Mouse (Mus musculus) megakaryocyte progenitor cell, adult 5-6 weeks (primary cell): ENCODE measurements at regions not wholly inside any gene's neighbourhood (a gene's known extent, or its start where the extent isn't known, plus 50 kb on each side); places are given as distances from the start of the nearest gene placed in this dataset.

ENCODE experiments used
- ATAC-seq: replicated peaks from 2 replicates; pipeline ENCODE4 v1.8.0; 2016; ENCODE audit warnings: mild to moderate bottlenecking, moderate TSS enrichment, inconsistent platforms; ENCODE audit not compliant: poor library complexity

DNA sequence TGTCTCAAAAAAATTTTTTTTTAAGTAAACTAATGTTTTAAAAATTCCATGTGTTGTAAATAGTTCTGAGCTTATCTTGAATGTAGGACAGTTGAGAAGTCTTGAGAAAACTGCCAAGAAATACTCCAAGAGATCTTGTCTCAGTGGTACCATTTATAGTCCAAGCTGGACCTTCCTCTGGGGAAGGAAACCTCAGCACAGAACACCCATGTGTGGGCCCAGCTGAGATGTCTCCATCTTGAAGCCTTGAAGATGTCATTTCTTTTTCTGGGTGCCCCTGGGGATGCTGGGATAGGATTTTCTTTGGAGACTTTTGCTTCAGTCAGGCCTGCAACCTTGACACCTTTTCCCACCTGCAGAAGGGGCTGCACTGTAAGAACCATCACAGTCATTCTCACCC, 101.4 kb upstream of the Cops8 start:
- no peak for ATAC-seq

DNA sequence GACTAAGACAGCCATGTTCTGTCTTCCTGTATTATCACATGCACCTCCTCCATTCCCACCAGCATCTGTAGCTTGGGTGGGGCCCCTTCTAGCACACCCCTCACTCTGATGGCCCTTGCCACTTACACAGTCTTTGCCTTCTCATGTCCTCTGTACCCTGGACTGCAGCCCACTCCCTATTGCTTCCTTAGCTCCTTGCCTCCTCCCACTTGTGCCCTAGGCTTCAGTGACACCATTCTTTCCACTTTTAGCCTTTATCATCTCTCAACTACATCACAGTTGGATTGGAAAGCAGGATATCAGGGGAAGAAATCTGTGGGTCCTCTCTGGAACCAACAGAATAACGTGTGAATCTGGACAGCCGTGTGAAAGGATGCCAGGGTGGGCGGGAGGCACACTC, 100.4 kb upstream of the Cops8 start:
- no peak for ATAC-seq

DNA sequence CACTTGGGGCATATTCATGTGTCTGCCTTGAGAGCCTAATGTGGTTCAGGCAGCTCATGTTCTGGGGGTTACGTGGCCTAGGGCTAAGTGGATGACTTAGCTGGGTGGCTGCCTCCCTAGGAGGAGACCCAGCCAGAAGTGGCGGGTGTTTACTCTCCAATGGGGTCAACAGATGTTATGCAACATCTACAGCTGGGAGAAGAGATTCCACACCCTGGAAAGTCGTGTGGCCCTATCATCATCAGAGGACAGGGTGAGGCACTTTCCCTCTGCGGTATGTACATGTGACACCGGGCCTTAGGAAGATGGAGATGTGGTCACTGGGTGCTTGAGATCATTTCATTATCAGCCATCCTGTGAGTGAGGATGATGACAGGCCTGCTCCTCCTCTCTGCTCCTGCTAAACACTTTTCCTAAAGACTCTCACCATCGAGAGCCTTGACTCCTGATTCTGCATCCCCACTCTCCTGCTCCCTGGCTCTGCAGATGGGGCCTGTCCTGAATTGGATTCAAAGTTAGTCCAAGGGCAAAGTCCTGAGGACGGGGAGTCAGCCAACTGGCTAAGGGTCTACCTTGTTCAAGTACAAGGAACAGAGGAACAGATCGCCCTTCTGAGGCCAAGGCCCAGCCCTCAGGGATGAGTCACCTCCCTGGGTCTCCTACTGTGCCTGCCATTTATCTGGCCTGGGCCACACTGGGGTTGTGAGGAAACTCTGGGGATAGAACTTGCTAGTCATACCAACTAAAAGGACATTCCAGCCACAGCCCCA, 99.8 kb upstream of the Cops8 start:
- no peak for ATAC-seq

DNA sequence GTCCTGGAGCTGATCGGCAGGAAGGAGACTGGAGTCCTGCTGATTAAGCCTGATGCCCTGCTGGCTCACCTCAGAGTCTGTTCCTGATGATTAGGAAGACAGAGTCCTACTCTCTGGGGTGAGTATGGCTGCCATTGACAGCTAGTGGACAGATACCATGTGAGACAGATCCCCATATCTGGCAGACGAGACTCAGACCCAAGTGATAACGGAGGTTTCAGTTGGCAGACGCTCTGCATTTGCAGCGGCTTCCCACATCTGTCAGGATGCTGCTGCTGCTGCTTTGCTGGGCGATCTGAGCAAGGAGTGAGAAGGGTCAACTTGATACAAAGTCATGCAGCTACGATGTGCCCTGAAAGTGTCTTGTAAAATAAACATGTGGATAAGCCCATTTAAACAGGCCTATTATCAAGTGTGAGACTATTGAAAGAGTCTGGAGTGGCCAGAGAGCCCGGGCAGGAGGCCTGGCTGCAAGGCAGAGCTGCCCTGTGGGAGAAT, 98.1 kb upstream of the Cops8 start:
- ATAC-seq: no peak

DNA sequence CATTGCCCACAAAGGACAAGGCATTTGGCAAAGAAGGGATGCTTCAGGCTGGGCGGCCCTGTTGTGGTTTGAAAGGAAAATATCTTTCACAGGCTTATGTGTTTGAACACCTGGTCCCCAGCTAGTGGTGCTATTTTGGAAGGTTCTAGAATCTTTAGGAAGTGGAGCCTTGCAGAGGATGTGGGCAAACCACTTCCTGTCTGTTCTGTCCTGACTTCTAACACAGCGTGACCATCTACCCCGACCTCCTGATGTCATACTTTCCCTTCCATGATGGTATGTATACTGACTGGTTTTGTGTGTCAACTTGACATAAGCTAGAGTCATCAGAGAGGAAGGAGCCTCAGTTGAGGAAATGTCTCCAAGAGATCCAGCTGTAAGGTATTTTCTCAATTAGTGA, 97.2 kb upstream of the Cops8 start:
- no peak for ATAC-seq

DNA sequence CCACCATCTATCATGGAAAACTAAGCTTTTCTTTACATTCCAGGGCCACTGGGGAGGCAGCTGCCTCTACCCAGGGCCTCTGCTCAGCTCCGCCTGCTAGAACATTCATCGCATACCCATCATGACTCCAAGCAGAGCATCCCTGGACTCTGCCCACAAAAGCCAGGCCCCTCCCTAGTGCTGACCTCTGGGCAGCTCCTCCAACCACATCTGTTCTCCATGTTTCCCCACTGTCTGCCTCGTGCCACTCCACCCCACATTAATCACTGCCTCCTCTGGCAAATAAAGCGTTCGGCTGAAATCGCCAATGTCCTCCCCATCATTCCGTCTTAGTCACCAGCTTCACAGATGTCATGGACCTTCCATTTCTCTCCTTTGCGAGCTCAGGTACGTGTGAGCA, 96.2 kb upstream of the Cops8 start:
- ATAC-seq: no peak

DNA sequence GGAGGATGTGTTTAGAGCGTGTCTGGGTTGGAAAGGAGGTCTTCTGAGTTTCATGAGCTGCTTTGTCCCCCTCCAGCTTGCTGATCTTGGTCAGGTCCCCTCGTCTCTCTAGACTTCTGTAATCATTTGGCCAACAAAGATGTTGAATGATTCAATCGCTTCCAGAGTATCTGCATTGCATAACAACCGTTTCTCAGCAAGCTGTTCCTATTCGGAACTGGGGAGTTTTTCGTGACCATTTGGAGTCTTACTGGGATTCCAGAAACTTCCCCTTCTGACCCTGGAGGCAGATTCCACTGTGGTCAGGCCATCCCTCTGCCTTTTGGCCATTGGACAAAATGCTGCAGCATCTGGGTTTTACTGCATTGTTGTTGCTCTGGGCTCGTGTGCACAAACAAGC, 93.4 kb upstream of the Cops8 start:
- no peak for ATAC-seq

DNA sequence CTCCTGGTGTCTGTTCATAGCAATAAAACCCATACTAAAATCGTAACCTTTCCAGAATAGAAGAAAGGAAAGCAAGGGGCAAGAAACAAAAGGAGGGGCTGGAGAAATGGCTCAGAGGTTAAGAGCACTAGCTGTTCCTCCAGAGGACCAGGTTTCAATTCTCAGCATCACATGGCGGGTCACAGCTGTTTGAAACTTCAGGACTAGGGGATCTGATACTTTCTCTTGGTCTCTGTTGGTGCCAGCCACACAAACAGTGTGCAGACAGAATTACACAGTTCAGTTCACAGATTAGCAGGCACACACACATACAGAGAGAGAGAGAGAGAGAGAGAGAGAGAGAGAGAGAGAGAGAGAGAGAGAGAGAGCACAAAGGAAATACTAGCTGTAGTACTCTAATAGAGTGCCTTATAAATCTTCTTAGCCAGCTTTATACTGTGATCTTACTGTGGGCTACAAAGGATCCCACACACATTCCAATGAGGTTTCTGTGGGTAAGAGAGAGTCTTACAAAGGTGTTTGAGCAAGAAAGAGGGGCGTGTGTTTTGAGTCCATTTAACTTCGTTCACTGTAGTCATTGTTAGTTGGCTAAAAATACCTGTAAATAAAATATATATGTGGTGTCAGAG, 89.2 kb upstream of the Cops8 start:
- ATAC-seq: no peak

DNA sequence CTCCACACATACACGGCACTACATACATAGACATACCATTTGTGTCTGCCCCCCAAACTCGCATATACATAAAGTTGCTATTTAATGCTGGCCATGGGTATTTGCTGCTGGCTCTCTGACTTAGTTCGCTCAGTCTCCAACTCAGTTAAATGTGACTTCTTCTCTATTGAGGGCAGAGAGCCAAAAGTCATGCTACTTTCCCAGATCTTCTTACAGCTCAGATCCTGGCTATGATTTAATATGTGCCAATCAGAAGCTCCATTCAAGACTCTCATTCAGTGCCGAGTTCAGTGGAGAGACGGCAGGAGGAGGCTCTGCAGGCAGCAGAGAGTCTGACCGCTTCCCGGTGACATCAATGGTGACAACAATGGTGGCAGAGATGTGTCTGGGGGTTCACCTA, 88.6 kb upstream of the Cops8 start:
- no peak for ATAC-seq

DNA sequence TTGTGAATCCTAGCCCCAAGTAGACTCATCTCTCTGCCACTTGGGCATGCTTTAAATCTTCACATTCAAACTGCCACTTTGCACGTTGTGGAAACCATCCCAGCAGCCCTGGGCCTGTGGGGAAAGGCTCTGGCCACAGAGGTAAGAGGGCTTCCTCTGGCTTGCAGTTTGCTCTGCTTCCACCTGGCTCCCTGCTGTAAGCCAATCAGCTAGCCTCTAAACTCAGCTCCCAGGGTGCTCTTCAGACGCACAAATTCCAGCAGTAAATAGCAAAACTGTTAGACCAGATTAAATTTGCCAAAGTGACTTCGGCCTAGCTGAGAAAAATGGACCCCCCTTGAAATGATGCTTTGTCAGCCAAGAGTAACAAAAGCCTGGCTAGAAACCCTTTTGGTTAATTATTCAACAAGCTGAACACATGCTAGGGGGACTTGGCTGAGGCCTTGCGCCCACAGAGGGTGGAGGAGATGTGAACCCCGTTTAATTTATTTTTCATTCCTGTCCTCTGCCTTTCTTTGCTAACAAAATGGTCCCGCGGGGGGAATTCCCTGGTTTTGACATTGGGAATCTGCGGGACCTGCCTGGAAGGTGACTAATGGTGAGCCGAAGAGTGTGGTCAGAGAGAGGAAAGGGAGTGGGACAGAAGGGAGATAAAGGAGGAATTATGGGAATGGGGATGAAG, 84.1 kb upstream of the Cops8 start:
- ATAC-seq: no peak

DNA sequence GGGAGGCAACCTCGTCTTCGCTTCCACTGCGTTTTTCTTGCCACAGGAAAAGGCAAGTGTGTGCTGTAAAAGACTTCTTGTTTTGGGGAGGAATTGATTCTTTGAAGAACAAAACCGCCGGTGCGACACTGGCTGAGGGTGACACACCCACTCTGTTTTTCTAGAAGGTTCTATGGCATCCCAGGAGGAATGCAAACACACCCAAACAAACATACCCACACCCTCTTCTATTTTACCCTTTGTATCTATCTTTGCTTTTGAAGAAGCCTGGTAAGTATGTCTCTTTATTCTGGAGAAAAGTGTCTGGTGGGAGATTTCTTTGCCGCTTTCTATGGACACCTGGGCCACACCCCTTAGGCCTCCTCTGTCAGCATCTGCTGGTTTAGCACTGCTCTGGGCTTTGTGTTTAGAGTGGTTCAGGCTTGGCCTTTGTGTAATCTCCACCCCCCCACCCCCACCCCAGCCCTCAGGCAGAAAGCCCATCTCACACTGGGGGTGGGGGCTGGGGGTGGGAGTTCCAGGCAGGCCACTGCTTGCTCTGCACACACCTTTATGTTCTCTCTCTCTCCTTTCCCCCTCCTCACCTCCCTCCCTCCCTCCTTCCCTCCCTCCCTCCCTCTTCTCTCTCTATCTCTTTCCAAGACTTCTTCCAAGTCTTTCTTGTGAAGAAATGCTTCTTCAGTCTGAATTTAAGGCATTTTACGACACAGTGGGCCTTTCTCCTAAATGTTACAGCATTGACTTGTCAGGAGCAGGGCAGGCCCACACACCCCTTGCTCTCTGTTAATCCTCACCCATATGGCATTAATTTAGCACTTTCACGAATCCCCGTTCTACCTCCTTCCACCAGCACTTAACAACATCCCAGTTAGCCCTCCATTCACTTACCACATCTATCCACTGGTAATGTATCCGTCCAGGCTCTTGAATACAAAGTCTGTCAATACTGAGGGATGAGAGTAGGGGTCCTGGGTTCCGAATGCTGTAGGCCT, 83.2 kb upstream of the Cops8 start:
- ATAC-seq: no peak

DNA sequence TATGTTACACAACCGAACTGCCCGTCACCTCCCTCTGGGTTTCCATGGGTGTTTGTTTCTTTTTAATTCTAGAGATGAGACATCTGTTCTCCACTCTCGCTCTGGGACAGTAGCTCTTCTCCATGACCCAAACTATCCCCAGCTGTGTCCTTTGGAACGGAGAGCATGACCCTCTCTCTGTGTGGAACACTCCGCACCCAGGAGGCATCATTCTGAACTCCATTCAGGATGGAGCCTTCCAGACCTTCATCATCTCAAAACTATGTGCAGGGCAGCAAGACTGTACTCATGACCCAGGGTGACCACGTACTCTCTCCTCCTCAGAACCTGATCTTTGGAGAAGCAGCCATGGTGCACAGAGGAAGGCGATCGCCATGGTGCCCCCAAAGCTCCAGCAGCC, 80.5 kb upstream of the Cops8 start:
- ATAC-seq: no peak

DNA sequence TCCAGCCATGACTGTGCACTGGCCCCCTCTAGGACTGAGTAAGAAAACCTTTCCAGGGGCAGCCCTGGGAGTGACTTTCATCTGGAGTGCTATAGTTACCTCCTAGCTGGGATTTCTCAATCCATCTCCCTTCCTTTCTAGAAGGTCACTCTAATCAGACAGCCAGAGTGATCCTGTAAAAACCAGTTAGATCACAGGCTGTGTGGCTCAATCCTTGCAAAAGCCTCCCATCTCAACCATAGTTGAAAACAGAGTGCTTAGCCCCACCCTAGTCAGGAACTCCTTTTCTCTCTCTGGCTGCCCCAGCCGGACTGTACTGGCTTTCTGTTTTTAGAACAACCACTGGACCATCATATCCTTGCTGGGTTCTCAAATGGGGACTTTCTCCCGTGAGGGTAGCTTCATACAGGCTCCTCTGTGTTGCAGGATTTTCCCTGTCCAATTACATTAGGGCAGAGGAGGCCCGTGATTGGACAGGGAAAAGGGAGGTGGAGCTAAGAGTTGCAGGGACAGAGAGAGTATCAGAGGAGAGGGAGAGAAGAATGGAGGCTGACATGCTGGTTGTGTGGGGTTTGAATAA, 78.0 kb upstream of the Cops8 start:
- ATAC-seq: no peak

DNA sequence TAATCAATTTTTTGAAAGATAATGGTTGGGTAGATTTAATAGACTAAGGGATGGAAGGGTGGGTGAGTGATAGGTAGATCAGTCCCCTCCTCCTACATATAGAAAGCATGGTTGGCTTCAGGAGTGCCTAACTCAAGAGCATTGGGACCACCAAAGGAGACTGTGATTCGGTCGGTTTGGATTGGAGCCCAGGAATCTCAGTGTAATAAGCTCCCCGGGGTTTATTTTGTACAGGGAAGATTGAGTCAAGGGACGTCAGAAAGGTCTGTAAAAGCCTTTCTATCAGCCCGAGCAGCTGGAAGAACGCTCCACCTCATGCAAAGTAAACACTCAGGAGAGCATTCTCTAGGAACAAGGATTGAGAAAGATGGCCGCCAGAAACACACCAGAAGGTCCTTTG, 76.5 kb upstream of the Cops8 start:
- ATAC-seq: no peak

DNA sequence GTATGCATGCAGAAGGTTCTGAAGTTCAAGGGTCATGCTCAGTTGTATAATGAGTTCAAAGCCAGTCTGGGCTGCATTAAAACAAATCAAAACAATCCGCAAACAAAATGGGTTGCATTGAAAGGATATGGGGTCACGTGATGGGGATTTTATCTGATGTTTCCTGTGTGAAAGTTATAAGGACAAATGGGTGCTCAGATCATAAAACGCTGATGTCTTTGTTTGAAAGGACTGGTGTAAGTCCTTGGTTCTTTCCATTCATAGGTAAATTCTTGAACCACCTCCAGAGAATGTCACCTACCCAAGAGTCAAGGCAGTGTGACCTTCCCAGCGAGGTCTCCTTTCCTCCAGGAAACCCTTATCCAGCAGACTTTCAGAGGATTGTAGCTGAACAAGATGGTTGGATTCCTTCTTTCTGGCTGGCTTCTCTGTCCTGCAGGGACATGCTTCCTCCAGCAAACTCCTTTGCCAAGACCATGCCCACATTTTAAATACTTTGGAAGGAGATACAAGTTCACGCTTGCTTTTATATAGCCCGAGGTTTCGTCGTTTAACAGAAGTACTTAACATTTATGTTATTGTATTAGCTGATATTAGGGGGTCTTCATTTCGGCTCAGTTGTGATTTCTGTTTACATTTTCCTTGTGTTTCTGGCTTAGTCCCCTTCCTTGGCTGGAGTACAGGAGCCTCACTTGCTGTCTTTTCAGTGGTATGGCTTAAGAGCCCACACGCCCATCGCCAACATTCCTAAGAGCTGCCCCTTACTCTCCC, 74.6 kb upstream of the Cops8 start:
- ATAC-seq: no peak

DNA sequence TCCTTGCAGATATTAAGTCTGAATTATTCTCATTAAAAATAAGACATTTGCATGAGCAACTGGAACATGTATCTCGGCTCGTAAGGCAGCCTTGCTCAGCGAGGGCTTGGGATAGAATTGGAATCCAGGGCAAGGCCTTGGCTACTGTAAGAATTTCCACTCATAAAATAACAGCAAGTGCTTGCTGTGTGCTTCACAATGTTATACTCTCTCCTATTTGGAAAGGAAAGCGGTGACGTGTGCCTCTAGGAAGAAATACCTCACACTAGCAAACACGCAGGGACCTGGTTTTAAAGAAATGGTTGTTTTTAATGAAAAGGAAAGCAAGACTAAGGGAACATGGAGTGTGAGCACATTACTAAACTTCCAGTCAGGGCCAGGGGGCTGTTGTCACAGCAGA, 69.3 kb upstream of the Cops8 start:
- ATAC-seq: no peak

DNA sequence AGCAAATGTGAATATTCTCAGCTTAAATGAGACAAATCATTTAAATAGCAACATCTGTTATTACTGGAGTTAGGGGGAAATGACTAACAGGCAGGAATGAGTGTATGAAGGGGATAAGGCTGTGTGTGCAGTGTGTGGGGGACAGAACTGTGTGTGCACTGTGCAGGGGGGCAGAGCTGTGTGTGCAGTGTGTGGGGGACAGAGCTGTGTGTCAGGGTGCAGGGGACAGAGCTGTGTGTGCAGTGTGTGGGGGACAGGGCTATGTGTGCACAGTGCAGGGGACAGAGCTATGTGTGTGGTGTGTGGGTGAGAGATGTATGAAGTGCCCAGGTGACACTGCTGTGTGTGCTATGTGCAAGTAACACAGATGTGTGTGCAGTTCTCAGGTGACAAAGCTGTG, 66.7 kb upstream of the Cops8 start:
- ATAC-seq: no peak

DNA sequence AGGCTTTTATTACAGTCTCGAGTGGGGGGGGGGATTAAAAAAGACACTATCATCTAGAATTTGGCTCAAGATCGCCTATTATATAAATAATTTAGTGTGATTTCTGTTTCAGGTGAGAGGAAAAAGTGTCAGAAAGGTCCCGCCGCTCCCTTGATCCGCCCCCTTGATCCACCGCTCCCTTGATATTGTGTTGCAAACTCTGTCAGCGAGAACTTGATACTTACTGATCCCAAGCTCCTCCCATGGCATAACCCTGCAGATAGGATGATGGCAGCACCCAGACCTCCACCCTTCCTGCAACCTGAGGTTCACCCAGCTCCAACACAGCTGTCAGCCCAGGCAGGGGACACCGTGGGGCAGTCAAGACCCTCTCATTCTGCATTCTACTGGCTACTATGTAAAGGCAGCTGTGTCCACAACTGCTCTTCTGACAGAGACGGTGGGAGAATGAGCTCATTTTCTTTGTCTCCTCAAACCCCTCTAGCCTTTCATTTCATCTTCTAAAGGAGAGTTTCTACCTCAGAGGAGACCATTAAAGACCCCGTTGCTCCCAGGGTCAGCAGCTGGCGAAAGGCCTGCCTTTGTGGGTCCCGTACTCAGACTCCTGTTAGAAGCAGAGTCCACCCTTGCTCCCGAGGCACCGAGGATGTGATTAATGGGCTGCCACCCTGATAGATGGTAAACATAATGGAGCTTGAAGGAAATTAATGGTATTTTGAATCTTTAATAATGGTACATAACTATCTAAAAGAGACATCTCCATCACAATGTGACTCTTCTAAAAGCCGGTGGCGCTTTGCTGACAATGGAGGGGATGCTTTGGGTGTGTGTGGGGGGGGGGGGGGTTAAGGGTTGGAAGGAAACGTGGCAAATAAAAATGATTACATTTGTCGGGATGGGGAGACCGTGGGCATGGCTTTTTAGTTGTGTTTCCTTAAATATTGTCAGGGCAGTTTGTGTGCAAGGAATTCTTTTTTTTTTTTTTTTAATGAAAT, 58.7 kb upstream of the Cops8 start:
- ATAC-seq: no peak
